ENCODE assay signal across 8 mouse cellular contexts in genomic region chr3:108209536-108209935, GRCm38 (mm10). TPM values are rescaled to one million over a fixed set of nuclear protein-coding genes. Genes with fewer than 3 reads are reported as not detected.
DNase-seq lines count a peak whose midpoint lies in the region; ATAC-seq and TF ChIP-seq lines count a peak whose summit lies in the region.

No protein-coding gene starts in this region.

- intact Hi-C loops in heart, postnatal 36 days (cut with DNase I): loop anchor here (10.0 kb wide), 1 partner anchor 345 kb away; no protein-coding TSS in a partner anchor
- intact Hi-C loops in gastrocnemius, postnatal 14 days (cut with DNase I; ENCODE audit: low total_unique reads): no loop called here

- peaks cover 9% of the 10 kb centered on the region for H3K36me3 ChIP-seq in heart, embryonic 16.5 days (ENCODE audit: control insufficient read depth, insufficient read depth)
- H3K36me3 ChIP-seq in hindbrain, embryonic 13.5 days: peaks cover 38% of the 10 kb centered on the region
- peaks cover 17% of the 10 kb centered on the region for H3K36me3 ChIP-seq in midbrain, embryonic 15.5 days (replicated peaks)

- no peak overlapping the region for H3K27ac ChIP-seq in heart, embryonic 16.5 days (ENCODE audit: low read length)
- H3K27ac ChIP-seq in bone marrow, adult 2 months (ENCODE audit: control insufficient read depth, insufficient read depth, low read depth, low read length, poor library complexity): no peak overlapping the region
- H3K27ac ChIP-seq in hindbrain, embryonic 13.5 days: peak overlapping the region; percentile 98
- peak overlapping the region; percentile 97 for H3K27ac ChIP-seq in midbrain, embryonic 15.5 days

- H3K9me3 ChIP-seq in heart, embryonic 16.5 days (replicated peaks; ENCODE audit: control insufficient read depth, low read length): no peaks in the 10 kb centered on the region
- no peaks in the 10 kb centered on the region for H3K9me3 ChIP-seq in hindbrain, embryonic 13.5 days
- H3K9me3 ChIP-seq in midbrain, embryonic 15.5 days: no peaks in the 10 kb centered on the region

- 10% methylated on average over 8 of the region's 8 CpGs for WGBS in heart, embryonic 16.5 days
- WGBS in bone marrow, adult 2 months: 10% methylated on average over 8 of the region's 8 CpGs
- WGBS in hindbrain, embryonic 13.5 days: 9% methylated on average over 8 of the region's 8 CpGs
- 3% methylated on average over 8 of the region's 8 CpGs for WGBS in midbrain, embryonic 15.5 days

- peak overlapping the region; percentile 71 for H3K9ac ChIP-seq in heart, embryonic 16.5 days (ENCODE audit: low read length)
- H3K9ac ChIP-seq in hindbrain, embryonic 13.5 days: peak overlapping the region; percentile 93
- peak overlapping the region; percentile 65 for H3K9ac ChIP-seq in midbrain, embryonic 15.5 days

- no peak for ATAC-seq in heart, embryonic 16.5 days (replicated peaks; ENCODE audit: extremely low read depth, insufficient read depth, low FRiP score)
- ATAC-seq in hindbrain, embryonic 13.5 days (ENCODE audit: low FRiP score): 0 out of 2 replicates have a peak, but pooled peaks have one; percentile 2
- ATAC-seq in midbrain, embryonic 15.5 days (replicated peaks): no peak

- no peak for TF ChIP-seq POLR2A in bone marrow, adult 2 months (IDR thresholded peaks at IDR 0.05; ENCODE audit: borderline replicate concordance, control insufficient read depth, low read depth, low read length)

- H3K4me1 ChIP-seq in heart, embryonic 16.5 days (ENCODE audit: control insufficient read depth, insufficient read depth, low read length): peaks cover 16% of the 10 kb centered on the region
- H3K4me1 ChIP-seq in bone marrow, adult 2 months (ENCODE audit: control insufficient read depth, insufficient read depth, low read length): peaks cover 2% of the 10 kb centered on the region; the same call in 1 of the 2 replicates
- H3K4me1 ChIP-seq in hindbrain, embryonic 13.5 days (replicated peaks): peaks cover 41% of the 10 kb centered on the region
- H3K4me1 ChIP-seq in midbrain, embryonic 15.5 days: peaks cover 23% of the 10 kb centered on the region

- H3K27me3 ChIP-seq in heart, embryonic 16.5 days (ENCODE audit: control insufficient read depth, insufficient read depth, low read length): no peaks in the 10 kb centered on the region
- H3K27me3 ChIP-seq in hindbrain, embryonic 13.5 days: 0 out of 2 replicates have a peak, but pooled peaks cover 8% of the 10 kb centered on the region
- H3K27me3 ChIP-seq in midbrain, embryonic 15.5 days (replicated peaks): no peaks in the 10 kb centered on the region

- H3K4me3 ChIP-seq in heart, embryonic 16.5 days (ENCODE audit: low read length): peak overlapping the region; percentile 57
- H3K4me3 ChIP-seq in bone marrow, adult 2 months (replicated peaks; ENCODE audit: control insufficient read depth, low read depth, low read length): peak overlapping the region; percentile 84
- H3K4me3 ChIP-seq in hindbrain, embryonic 13.5 days: peak overlapping the region; percentile 64
- H3K4me3 ChIP-seq in midbrain, embryonic 15.5 days: peak overlapping the region; percentile 67

- TF ChIP-seq CTCF in bone marrow, adult 2 months (IDR thresholded peaks at IDR 0.05; ENCODE audit: control insufficient read depth, insufficient read depth, low read length): no peak

- H3K4me2 ChIP-seq in heart, embryonic 16.5 days (ENCODE audit: low read depth, low read length): peak overlapping the region; percentile 83
- peak overlapping the region; percentile 94 for H3K4me2 ChIP-seq in hindbrain, embryonic 13.5 days
- H3K4me2 ChIP-seq in midbrain, embryonic 15.5 days: peak overlapping the region; percentile 87

- no peak for DNase-seq in heart, postnatal 36 days
- no peak for DNase-seq in adrenal gland, adult 18-20 months (ENCODE audit: low spot score in 2 of 2)
- DNase-seq in adipocyte (ENCODE audit: low spot score): no peak
- no peak for DNase-seq in gastrocnemius, postnatal 14 days

RNA-seq across cellular contexts. Expression of gene Atxn7l2, which starts 1.2 kb away (rescaled TPM):
- polyA plus RNA-seq in heart, embryonic 16.5 days (2015; fragmentation: Nextera tagmentation; extraction: Ambion mirVana): 7.0 and 7.4 TPM in 2 replicates
- total RNA-seq in heart, postnatal 36 days (2021): 1 to 10 TPM; 2.6 to 3.2 TPM
- polyA plus RNA-seq in bone marrow, adult 2 months (2011; ENCODE audit: insufficient read depth, insufficient read length, low replicate concordance, missing spikeins): 3.4 and 10.1 TPM in 2 replicates
- polyA plus RNA-seq in hindbrain, embryonic 13.5 days (2015; fragmentation: Nextera tagmentation; extraction: Ambion mirVana): 26.2 and 27.1 TPM in 2 replicates
- 26.4 and 26.8 TPM in 2 replicates for polyA plus RNA-seq in midbrain, embryonic 15.5 days (2015; fragmentation: Nextera tagmentation; extraction: Ambion mirVana)
- total RNA-seq in adrenal gland, adult 18-20 months (2021): 1 to 10 TPM; 8.2 to 8.5 TPM
- 1 to 10 TPM; 7.3 to 7.6 TPM for total RNA-seq in gastrocnemius, postnatal 14 days (2021)

RNA-seq across cellular contexts. Expression of gene Cyb561d1, which starts 8.5 kb away (rescaled TPM):
- 3.2 and 3.5 TPM in 2 replicates for polyA plus RNA-seq in heart, embryonic 16.5 days (2015; fragmentation: Nextera tagmentation; extraction: Ambion mirVana)
- total RNA-seq in heart, postnatal 36 days (2021): 1 to 10 TPM; 5.3 to 5.5 TPM
- polyA plus RNA-seq in bone marrow, adult 2 months (2011; ENCODE audit: insufficient read depth, insufficient read length, low replicate concordance, missing spikeins): 3.8 and 12.1 TPM in 2 replicates
- polyA plus RNA-seq in hindbrain, embryonic 13.5 days (2015; fragmentation: Nextera tagmentation; extraction: Ambion mirVana): 3.5 and 4.3 TPM in 2 replicates
- 4.1 and 4.6 TPM in 2 replicates for polyA plus RNA-seq in midbrain, embryonic 15.5 days (2015; fragmentation: Nextera tagmentation; extraction: Ambion mirVana)
- 1 to 10 TPM; 7.3 to 8.6 TPM for total RNA-seq in adrenal gland, adult 18-20 months (2021)
- total RNA-seq in gastrocnemius, postnatal 14 days (2021): 1 to 10 TPM; 2.3 to 2.9 TPM

RNA-seq across cellular contexts. Expression of gene Sypl2, which starts 16.9 kb away (rescaled TPM):
- 1.8 and 2.3 TPM in 2 replicates for polyA plus RNA-seq in heart, embryonic 16.5 days (2015; fragmentation: Nextera tagmentation; extraction: Ambion mirVana)
- under 1 TPM; 0.70 to 0.80 TPM for total RNA-seq in heart, postnatal 36 days (2021)
- polyA plus RNA-seq in bone marrow, adult 2 months (2011; ENCODE audit: insufficient read depth, insufficient read length, low replicate concordance, missing spikeins): 0.37 TPM in 1 of 2 replicates, not detected in the other
- polyA plus RNA-seq in hindbrain, embryonic 13.5 days (2015; fragmentation: Nextera tagmentation; extraction: Ambion mirVana): 0.34 and 0.43 TPM in 2 replicates
- 0.27 and 0.70 TPM in 2 replicates for polyA plus RNA-seq in midbrain, embryonic 15.5 days (2015; fragmentation: Nextera tagmentation; extraction: Ambion mirVana)
- total RNA-seq in adrenal gland, adult 18-20 months (2021): 1 to 10 TPM in 1 of 2 experiments, under 1 TPM in 1; 0.46 to 1.4 TPM
- 1,000 to 10,000 TPM in 1 of 2 experiments, 100 to 1,000 TPM in 1; 987 to 1,055 TPM for total RNA-seq in gastrocnemius, postnatal 14 days (2021)

RNA-seq across cellular contexts. Expression of gene Amigo1, which starts 23.4 kb away (rescaled TPM):
- polyA plus RNA-seq in heart, embryonic 16.5 days (2015; fragmentation: Nextera tagmentation; extraction: Ambion mirVana): 2.5 and 3.5 TPM in 2 replicates
- 10 to 100 TPM; 15.1 to 15.5 TPM for total RNA-seq in heart, postnatal 36 days (2021)
- polyA plus RNA-seq in bone marrow, adult 2 months (2011; ENCODE audit: insufficient read depth, insufficient read length, low replicate concordance, missing spikeins): 0.75 and 1.9 TPM in 2 replicates
- 12.0 and 13.8 TPM in 2 replicates for polyA plus RNA-seq in hindbrain, embryonic 13.5 days (2015; fragmentation: Nextera tagmentation; extraction: Ambion mirVana)
- polyA plus RNA-seq in midbrain, embryonic 15.5 days (2015; fragmentation: Nextera tagmentation; extraction: Ambion mirVana): 14.4 and 14.7 TPM in 2 replicates
- total RNA-seq in adrenal gland, adult 18-20 months (2021): 10 to 100 TPM; 23.1 to 23.5 TPM
- total RNA-seq in gastrocnemius, postnatal 14 days (2021): 10 to 100 TPM; 23.9 to 31.1 TPM

RNA-seq across cellular contexts. Expression of gene Psma5, which starts 47.2 kb away (rescaled TPM):
- 193 and 195 TPM in 2 replicates for polyA plus RNA-seq in heart, embryonic 16.5 days (2015; fragmentation: Nextera tagmentation; extraction: Ambion mirVana)
- total RNA-seq in heart, postnatal 36 days (2021): 10 to 100 TPM; 54.3 to 55.2 TPM
- polyA plus RNA-seq in bone marrow, adult 2 months (2011; ENCODE audit: insufficient read depth, insufficient read length, low replicate concordance, missing spikeins): 37.3 and 60.9 TPM in 2 replicates
- polyA plus RNA-seq in hindbrain, embryonic 13.5 days (2015; fragmentation: Nextera tagmentation; extraction: Ambion mirVana): 233 and 239 TPM in 2 replicates
- 224 and 234 TPM in 2 replicates for polyA plus RNA-seq in midbrain, embryonic 15.5 days (2015; fragmentation: Nextera tagmentation; extraction: Ambion mirVana)
- total RNA-seq in adrenal gland, adult 18-20 months (2021): 10 to 100 TPM; 79.4 to 84.3 TPM
- total RNA-seq in gastrocnemius, postnatal 14 days (2021): 10 to 100 TPM; 64.2 to 66.3 TPM

Comparison
In these comparisons a context has a peak if more than half of its experiments do, and no peak if none do; other contexts are left out.
1. H3K27ac ChIP-seq: peak in hindbrain, embryonic 13.5 days (single experiment) and midbrain, embryonic 15.5 days (single experiment); none in heart, embryonic 16.5 days (single experiment) and bone marrow, adult 2 months (single experiment).
2. Peak in every context shown above with its lines, with median percentiles within 50 percentile points of each other: H3K4me2 ChIP-seq, H3K4me3 ChIP-seq and H3K9ac ChIP-seq.